Mouse (Mus musculus): ENCODE measurements around the gene Slc35c1. TPM values are rescaled to one million over a fixed set of nuclear protein-coding genes. Genes with fewer than 3 reads are reported as not detected.

Slc35c1 gene
- polyA plus RNA-seq, 1 experiment, result 63.3 TPM

- WGBS, result under 1% methylated on average over 55 of the region's 55 CpGs
- Histone ChIP-seq H3K36me3 (ENCODE audit: control insufficient read depth, insufficient read depth, low read length) (peaks cover 8% of the 10 kb centered on the region), H3K27ac (ENCODE audit: insufficient read depth, low read length) (peak overlapping the region; percentile 83), H3K27me3 (ENCODE audit: control insufficient read depth, insufficient read depth, low read length) (no peaks in the 10 kb centered on the region), H3K4me1 (ENCODE audit: control insufficient read depth, insufficient read depth, insufficient read length) (peaks cover 28% of the 10 kb centered on the region; the same call in 1 of the 2 replicates), H3K4me3 (ENCODE audit: extremely low read depth, insufficient read depth, insufficient read length) (peak overlapping the region; percentile 89)
- DNase-seq (ENCODE audit: low read depth in 1 of 2, low spot score in 2 of 2), result peak; percentile 59 to 83
- TF ChIP-seq POLR2A (IDR thresholded peaks at IDR 0.05; ENCODE audit: low read depth, low read length) (peak; percentile 78), CTCF (IDR thresholded peaks at IDR 0.05; ENCODE audit: extremely low read depth, insufficient read depth, insufficient read length, insufficient replicate concordance) (no peak)
These were observed 1.0 kb downstream of the Slc35c1 start for GRCm38 (mm10) chr2:92459141-92459920.

DNA sequence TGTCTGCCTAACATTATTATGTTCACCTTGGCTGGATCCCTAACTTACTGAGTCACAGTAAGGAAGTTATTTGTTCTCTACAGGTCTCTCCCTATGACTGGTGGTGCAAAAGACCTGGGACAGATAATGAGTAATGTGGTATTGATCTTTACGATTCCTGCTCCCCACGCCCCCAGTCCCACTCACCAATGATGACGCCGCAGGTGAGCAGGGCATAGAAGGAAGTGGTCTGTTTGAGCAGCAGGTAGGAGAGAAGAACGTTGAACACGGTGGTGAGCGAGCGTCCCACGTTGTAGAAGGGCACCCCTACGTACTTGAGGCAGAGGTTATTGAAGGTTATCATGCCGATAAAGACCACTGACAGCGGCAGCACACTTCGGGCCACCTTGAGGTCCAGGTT is 1.9 kb downstream of the Slc35c1 start:
- Histone ChIP-seq H3K36me3 (ENCODE audit: control insufficient read depth, insufficient read depth, low read length) (peaks cover 16% of the 10 kb centered on the region), H3K4me1 (ENCODE audit: control insufficient read depth, insufficient read depth, insufficient read length) (peaks cover 23% of the 10 kb centered on the region; the same call in 1 of the 2 replicates), H3K4me3 (ENCODE audit: extremely low read depth, insufficient read depth, insufficient read length) (peak overlapping the region; percentile 89), H3K27ac (ENCODE audit: insufficient read depth, low read length) (no peak overlapping the region), H3K27me3 (ENCODE audit: control insufficient read depth, insufficient read depth, low read length) (no peaks in the 10 kb centered on the region)
- no peak for DNase-seq (ENCODE audit: low read depth in 1 of 2, low spot score in 2 of 2)
- TF ChIP-seq CTCF (IDR thresholded peaks at IDR 0.05; ENCODE audit: extremely low read depth, insufficient read depth, insufficient read length, insufficient replicate concordance), result no peak
- WGBS, result 32% methylated on average over 13 of the region's 13 CpGs

DNA sequence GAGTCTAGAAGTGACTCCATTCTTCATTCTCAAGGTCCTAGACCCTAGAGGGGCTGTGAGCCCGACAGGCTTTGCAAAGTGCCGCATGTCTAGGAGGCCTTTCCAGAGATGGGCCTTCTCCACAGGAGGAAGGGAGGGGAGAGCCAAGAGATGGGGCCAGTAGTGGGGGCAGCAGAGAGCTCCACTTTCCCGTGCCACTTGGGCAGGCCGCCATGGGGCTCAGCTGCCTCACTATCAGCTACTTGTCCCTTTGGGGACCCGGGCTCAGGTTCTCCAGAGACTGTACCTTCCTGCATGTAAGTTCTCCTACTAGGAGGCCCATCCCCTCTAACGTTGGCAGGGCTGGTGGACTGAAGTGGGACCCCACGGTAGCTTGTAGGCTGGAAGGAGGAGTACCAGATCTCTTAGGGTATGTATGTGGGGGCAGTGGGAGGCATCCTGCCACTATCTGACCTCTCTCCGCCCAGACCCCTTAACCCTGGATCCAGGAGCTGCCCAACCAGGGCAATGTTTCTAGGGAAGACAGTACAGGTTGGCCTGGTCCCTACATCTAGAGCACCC is 3.3 kb downstream of the Slc35c1 start:
- Histone ChIP-seq H3K27ac (ENCODE audit: insufficient read depth, low read length) (0 out of 2 replicates have a peak overlapping the region, but pooled peaks have one; percentile 15), H3K4me3 (ENCODE audit: extremely low read depth, insufficient read depth, insufficient read length) (no peak overlapping the region), H3K27me3 (ENCODE audit: control insufficient read depth, insufficient read depth, low read length) (no peaks in the 10 kb centered on the region), H3K36me3 (ENCODE audit: control insufficient read depth, insufficient read depth, low read length) (peaks cover 22% of the 10 kb centered on the region), H3K4me1 (ENCODE audit: control insufficient read depth, insufficient read depth, insufficient read length) (peaks cover 23% of the 10 kb centered on the region; the same call in 1 of the 2 replicates)
- DNase-seq (ENCODE audit: low read depth in 1 of 2, low spot score in 2 of 2), result no peak
- WGBS, result 23% methylated on average over 8 of the region's 8 CpGs
- TF ChIP-seq CTCF (IDR thresholded peaks at IDR 0.05; ENCODE audit: extremely low read depth, insufficient read depth, insufficient read length, insufficient replicate concordance) (no peak), POLR2A (IDR thresholded peaks at IDR 0.05; ENCODE audit: low read depth, low read length) (no peak)

DNA sequence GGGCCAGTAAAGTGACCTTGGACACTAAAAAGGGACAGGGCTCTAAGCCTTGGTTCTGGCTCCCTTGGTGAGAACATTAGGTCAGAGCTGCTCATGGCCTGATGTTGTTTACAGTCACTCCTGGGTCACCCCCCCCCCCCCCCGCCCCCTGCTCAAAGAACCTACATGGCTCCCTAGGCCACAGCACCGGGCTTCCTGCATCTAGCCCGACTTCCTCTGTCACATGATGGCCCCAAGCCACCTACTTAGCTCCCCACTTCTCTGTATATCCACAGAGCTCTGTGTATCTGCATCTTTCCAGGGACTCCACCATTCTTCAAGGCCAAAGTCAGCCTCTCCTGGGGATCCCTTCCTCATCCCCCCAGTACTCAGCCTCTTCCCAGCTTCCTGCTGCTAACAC is 4.6 kb downstream of the Slc35c1 start:
- no peak for DNase-seq (ENCODE audit: low read depth in 1 of 2, low spot score in 2 of 2)
- no peak overlapping the region for H3K4me3 ChIP-seq (ENCODE audit: extremely low read depth, insufficient read depth, insufficient read length)
- no peaks in the 10 kb centered on the region for H3K27me3 ChIP-seq (ENCODE audit: control insufficient read depth, insufficient read depth, low read length)
- 17% methylated on average over 3 of the region's 3 CpGs for WGBS
- H3K4me1 ChIP-seq (ENCODE audit: control insufficient read depth, insufficient read depth, insufficient read length), result peaks cover 23% of the 10 kb centered on the region; the same call in 1 of the 2 replicates
- peak overlapping the region; percentile 36; the same call in 1 of the 2 replicates for H3K27ac ChIP-seq (ENCODE audit: insufficient read depth, low read length)
- H3K36me3 ChIP-seq (ENCODE audit: control insufficient read depth, insufficient read depth, low read length), result peaks cover 22% of the 10 kb centered on the region
- no peak for TF ChIP-seq POLR2A (IDR thresholded peaks at IDR 0.05; ENCODE audit: low read depth, low read length)
- no peak for TF ChIP-seq CTCF (IDR thresholded peaks at IDR 0.05; ENCODE audit: extremely low read depth, insufficient read depth, insufficient read length, insufficient replicate concordance)

DNA sequence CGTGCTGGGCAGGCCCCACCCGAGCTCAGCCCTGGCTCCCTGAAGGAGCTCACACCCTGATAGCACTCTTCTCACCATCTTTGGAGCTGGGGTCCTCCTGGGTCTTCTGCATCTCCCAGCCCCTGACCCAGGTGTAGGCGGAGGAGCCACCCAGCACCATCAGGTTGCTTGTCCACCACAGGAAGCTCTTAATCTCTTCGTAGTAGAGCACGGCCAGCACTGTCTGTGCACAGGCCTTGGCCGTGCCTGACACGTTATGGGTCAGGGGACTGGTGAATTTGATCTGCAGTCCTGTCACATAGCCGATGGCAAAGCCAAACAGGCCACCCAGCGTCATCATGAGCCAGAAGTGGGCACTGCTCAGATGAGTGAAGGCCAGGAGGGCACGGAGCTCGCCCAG is 6.2 kb downstream of the Slc35c1 start:
- 94% methylated on average over 11 of the region's 11 CpGs for WGBS
- Histone ChIP-seq H3K36me3 (ENCODE audit: control insufficient read depth, insufficient read depth, low read length) (peaks cover 22% of the 10 kb centered on the region), H3K27ac (ENCODE audit: insufficient read depth, low read length) (no peak overlapping the region), H3K27me3 (ENCODE audit: control insufficient read depth, insufficient read depth, low read length) (no peaks in the 10 kb centered on the region), H3K4me1 (ENCODE audit: control insufficient read depth, insufficient read depth, insufficient read length) (peaks cover 23% of the 10 kb centered on the region; the same call in 1 of the 2 replicates), H3K4me3 (ENCODE audit: extremely low read depth, insufficient read depth, insufficient read length) (no peak overlapping the region)
- DNase-seq (ENCODE audit: low read depth in 1 of 2, low spot score in 2 of 2), result no peak
- TF ChIP-seq CTCF (IDR thresholded peaks at IDR 0.05; ENCODE audit: extremely low read depth, insufficient read depth, insufficient read length, insufficient replicate concordance) (no peak), POLR2A (IDR thresholded peaks at IDR 0.05; ENCODE audit: low read depth, low read length) (no peak)

- peaks cover 4% of the 10 kb centered on the region; the same call in 1 of the 2 replicates for H3K4me1 ChIP-seq (ENCODE audit: control insufficient read depth, insufficient read depth, insufficient read length)
- no peak overlapping the region for H3K27ac ChIP-seq (ENCODE audit: insufficient read depth, low read length)
- H3K36me3 ChIP-seq (ENCODE audit: control insufficient read depth, insufficient read depth, low read length), result peaks cover 20% of the 10 kb centered on the region
- no peak for DNase-seq (ENCODE audit: low read depth in 1 of 2, low spot score in 2 of 2)
- TF ChIP-seq POLR2A (IDR thresholded peaks at IDR 0.05; ENCODE audit: low read depth, low read length) (no peak), CTCF (IDR thresholded peaks at IDR 0.05; ENCODE audit: extremely low read depth, insufficient read depth, insufficient read length, insufficient replicate concordance) (no peak)
- 90% methylated on average over 3 of the region's 3 CpGs for WGBS
- H3K4me3 ChIP-seq (ENCODE audit: extremely low read depth, insufficient read depth, insufficient read length), result no peak overlapping the region
- H3K27me3 ChIP-seq (ENCODE audit: control insufficient read depth, insufficient read depth, low read length), result no peaks in the 10 kb centered on the region
These were observed 9.2 kb downstream of the Slc35c1 start for GRCm38 (mm10) chr2:92451126-92451525.
